Mouse (Mus musculus) layer of hippocampus, postnatal 10 days (tissue): ENCODE data around the gene Ercc4. TPM values are rescaled to one million over a fixed set of nuclear protein-coding genes. Genes with fewer than 3 reads are reported as not detected.

ENCODE experiments used
- DNase-seq, 2 experiments: peaks; one replicate each; pipeline ENCODE4 v3.0.0; 2021; ENCODE audit warnings: low spot score in 2 of 2
- total RNA-seq, 2 experiments: library from RNA; stranded (reverse); gene quantifications; 2 replicates each; pipeline ENCODE4 v1.2.3; 2021

Ercc4 gene
- total RNA-seq, 2 experiments from 2014 or later: 24.6 to 26.5 TPM

DNA sequence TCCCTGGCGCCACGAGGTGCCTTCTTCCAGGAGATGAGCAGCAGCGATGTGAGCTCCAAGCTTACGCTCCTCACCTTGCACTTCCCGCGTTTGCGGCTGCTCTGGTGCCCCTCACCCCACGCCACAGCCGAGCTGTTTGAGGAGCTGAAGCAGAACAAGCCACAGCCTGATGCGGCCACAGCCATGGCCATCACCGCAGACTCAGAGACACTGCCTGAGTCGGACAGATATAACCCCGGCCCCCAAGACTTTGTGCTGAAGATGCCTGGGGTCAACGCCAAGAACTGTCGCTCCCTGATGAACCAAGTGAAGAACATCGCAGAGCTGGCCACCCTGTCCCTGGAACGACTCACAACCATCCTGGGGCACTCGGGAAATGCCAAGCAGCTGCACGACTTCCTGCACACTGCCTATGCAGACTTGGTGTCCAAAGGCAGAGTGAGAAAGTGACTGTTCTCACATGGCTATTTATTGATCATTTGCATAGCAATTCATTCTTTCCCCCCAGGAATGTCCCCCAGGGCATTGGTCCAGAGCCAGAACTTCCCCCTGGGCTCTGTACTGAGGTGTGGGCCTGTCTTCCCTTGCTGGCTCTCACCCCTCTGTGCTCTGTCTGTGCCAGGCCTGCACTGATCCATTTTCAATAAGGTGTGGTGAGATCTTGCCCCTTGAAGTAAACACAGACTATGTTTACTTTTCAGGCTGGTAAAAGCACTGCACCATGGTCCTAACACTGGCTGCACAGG, 38.5 kb downstream of the Ercc4 start:
- no peak for DNase-seq

DNA sequence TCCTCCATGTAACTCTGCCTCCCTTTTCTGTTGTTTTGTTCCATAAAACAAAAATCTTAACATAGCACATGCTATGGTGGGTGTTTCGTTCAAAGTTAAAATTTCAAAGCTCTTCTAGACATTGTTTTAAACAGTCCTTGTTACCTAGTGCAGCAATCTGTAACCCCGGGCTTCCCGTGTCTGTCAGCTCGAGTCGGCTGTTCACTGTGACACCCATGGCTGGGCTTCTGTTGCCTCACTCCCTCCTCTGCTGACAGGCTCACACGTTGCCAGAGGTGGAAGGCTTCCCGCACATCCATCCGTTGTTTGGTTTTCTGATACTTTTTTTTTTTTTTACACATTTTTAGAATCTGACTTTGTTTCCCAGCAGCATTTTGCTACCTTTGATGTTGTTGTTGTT, 40.5 kb downstream of the Ercc4 start:
- DNase-seq: no peak

DNA sequence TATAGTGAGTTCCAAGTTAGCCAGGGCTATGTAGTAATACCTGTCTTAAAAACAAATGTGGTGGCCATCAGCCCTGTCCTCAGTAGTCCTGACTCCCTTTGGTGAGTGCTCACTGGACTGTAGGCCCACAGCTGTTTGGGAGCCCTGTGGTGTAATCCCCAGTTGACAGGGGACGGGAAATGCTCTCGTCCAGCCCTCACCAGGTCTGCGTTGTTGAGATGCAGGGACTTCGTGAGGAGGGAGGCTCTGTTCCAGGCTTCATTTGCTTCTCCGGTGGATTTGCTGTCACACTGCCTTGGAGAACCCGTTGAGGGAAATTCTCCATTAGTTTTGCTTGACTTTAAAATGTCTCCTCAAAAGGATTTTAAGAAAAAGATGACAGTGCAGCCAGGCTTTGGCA, 41.3 kb downstream of the Ercc4 start:
- no peak for DNase-seq

DNA sequence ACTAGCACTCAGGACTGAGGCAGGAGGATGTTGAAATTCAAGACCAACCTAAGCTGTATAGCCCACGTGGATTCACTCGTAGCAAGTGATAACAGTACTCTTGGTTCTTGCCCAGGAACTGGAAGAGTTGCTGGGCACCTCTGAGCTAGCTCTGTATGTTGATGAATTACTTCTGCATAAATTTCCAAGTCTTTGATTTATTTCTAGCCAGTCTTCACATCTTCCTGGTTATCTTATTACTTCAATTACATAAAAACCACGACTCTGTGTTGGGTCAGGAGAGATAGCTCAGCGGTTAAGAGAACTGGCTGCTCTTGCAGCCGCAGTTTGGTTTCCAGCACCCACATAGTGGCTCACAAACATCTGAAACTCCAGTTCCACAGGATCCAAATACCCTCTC, 43.0 kb downstream of the Ercc4 start:
- no peak for DNase-seq

DNA sequence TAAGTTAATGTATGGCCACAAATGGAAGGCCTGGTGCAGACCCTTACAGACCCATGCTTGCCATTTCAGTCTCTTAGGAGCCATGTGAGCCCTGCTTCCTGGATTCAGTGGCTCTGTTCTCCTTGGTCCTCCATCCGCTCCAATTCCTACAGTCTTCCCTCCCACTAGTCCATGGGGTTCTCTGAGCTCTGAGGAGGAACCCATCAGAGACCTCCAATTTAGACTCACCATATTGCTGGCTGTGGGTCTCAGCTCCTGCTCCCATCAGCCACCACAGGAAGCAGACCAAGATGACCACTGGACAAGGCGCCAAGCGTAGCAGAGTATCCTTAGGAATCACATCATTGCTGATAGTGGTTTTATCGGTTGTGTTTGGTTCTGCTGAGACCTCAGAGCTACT, 43.7 kb downstream of the Ercc4 start:
- DNase-seq: no peak

DNA sequence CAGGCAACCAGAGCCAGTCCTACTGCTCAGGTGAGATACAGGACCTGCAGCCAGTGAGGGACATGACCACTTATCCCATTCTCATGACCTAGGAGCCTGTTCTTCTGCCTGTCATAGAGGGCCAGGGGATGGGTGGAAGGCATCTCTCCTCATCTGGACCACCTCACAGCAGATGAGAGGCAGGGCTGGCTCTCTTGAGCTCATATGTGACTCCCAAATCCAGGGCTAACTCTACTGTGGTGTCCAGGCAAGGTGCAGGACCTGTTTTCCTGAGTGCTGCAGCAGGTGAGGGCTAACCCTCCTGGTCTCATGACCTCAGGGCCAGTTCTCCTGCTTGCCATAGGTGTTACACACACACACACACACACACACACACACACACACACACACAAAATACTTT, 44.9 kb downstream of the Ercc4 start:
- peak in 1 of 2 experiments; percentile 5 for DNase-seq

DNA sequence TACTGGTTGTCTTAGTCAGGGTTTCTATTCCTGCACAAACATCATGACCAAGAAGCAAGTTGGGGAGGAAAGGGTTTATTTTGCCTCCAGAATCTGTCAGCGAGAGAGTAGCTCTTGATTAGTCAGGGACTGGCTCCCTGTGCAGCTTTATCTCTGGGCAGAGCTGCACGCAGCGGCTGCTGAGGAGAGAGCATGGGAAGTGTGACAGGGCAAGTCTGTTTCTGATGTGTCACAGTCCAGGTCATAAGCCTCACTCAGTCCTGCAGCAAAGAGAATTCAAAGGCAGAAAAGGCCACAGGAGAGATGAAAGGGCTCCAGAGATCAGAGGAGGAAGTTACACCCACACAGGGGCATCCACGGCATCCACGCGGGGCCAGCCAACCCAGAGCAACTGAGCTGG, 47.8 kb downstream of the Ercc4 start:
- peak in 1 of 2 experiments; percentile 15 for DNase-seq

DNA sequence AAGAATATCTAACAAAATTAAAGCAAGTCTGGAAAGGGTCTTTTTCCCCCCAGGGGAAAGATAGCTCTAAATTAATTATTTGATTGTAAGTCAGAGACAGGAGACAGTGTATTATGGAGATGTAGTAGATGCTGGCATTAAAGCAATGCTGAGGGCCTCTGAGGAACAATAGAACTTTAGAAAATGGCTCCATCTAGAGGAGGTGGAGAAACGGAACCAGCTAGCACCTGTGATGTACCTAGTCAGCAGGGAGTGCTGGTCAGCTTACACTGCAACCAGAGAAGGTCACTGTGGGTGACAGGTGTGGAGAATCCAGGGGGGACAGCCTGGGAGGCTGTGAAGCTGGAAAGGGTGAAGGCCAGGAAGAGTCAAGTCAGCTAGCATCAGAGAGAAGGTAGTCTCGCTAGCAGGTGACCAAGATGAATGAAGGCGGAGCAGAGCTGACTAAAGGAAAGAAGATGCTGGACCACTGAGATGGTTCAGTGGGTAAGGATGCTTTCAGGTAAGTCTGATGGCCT, 48.7 kb downstream of the Ercc4 start:
- peak in 1 of 2 experiments; percentile 11 for DNase-seq

DNA sequence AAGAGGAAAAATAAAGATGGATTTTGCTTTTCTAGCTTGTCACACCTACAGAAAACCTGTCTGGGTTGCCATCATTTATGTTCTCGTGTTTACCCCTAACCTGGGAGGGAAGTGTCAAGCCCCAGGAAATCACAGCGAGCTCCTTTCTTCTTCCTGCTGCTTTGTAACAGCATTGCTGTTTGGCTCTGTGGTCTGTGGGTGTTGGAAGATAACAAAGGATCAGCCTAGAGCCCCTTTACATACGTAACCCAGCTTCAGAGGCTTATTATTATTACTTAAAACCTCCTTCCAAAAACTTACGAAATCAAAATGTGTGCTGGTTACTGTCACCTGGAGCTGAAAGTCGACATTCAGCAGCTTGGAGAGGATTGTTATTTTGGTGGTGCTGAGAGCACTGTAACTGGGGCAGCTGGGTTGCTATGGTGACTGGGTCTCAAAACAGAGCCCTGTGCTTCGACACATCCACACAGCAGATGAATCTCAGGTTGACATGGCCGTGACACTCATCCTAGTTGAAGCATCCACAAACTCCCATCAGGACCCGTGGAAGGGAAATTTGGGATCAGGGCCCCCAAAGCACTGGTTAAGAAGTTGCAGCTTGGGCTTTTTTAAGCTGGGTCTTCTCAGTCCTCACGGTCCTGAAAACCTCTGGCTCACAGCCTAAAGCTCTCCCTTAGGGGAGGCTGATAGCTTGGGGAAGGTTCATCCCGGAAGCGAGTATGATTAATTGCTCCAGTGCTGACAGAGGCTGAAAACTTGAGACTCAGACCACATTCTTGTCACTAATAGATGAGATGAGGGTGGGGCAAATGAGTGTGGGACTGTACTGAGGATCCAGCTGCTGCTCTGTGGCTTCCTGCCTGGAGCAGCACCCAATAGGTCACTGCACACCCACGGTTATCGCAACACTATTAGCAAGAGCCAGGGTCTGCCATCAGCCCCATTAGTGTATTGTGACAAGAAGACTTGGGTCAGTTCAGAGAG, 49.7 kb downstream of the Ercc4 start:
- peak; percentile 57 for DNase-seq

DNA sequence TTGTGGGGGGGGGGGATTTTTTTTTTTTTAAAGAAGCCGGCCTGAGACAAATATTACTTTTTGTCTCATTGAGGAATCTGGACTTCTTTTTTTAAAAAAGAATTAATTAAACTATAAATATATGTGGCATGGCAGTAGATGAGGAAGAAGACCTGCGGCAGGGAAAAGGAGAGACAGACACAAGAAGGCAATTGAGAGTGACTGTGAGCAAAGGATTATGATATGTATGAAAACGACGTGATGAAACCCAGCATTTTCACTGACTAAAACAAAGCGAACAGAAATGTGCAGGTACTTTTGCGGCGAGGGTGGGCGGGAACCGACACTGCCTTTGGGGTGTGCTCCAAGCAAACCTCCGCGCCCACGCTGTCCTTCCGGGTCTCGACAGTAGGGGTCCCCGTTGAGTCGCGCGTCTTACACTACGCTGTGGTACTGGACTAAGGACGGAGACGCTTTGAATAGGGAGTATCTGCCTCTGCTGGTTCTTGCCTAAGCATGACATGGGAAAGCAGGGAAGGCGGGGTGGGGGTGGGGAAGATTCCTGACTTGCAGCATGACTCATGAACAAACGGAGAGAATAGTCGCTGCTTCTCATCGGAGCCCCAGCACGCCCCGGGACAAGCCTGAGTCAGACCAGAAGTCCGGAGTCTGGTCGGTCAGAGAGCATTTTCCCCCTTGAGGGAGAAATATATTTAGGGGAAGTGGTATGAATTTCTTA, 50.6 kb downstream of the Ercc4 start:
- DNase-seq: peak; percentile 96 to 97

DNA sequence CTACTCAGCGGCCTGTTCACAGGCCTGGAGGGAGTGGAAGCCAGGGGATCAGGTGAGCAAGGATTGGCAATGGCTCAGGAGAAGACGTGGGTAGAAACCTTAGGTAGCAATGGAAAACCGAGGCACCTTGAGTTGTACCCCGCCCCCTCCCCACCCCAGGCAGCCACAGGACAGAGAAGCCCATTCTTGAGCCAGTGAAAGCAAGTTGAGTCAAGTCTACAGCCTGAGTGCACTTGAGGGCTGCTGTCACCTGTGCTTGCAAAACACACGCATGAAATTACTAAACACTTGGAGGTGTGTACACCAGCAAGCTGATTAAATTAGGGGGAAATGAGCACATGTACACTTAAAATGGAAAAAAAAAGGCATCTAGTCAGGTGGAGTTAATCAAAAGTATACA, 52.0 kb downstream of the Ercc4 start:
- DNase-seq: no peak

DNA sequence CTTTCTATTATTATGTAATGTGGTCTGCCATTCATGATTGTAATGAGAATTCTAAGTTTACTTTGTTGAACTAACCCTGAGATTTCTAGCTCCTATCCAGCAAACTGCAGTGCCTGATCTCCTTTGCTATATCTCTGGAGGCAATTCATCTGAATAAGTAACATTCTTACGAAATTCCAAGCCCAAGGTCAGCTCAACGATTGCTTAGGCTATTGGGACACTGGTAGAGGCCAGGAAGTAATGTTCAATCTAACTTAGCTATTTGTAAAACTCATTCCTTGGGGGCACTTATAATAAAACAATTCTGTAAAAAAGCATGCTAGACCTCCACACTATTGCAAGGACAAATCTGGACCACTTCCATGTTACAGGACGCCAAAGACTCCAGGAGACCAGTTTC, 58.2 kb downstream of the Ercc4 start:
- DNase-seq: no peak

DNA sequence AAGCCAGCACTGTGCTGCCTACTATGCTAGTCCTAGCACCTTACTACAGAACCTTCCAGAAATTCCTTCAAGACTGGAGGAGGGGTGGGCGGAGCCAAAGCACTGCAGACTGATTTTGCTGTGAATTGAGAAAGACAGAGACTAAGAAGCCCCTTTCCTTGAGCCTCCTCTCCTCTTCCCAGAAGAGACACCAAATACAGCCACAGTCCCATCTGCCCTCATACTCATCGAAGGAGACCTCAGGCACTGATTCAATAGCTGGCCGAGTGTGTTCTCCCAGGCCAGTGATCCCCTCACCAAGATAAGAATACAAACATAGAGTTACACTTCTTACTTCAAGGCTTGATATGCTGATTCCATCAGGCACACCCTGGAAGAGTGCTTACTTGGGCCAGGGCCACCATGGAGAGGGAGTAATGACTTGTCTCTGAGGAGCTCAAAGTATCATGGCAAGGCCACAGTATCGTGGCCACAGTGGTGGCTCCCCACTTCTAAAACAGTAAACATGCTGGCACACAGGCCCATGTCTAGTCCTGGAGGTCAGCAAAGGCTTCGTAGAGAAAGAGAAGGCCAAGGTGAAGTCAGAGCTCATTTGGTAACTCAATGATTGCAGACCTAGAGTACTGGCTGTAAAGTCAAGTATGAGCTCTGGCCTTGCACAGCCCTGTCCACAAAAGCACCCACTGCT, 63.7 kb downstream of the Ercc4 start:
- DNase-seq: no peak

DNA sequence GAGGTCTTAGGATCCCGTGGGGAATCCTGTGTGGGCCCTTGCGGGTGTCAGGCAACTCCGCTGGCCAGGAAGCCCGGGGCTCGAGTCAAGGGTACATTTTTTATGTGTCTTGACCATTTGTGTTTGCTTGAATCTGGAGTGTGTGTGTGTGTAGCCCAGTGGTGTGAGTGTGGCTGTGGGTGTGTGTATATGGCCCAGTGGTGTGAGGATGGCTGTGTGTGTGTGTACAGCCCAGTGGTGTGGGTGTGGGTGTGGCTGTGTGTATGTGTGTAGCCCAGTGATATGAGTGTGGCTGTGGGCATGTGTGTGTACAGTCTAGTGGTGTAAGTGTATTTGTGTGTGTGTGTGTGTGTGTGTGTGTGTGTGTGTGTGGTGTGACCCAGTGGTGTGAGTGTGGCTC, 73.0 kb downstream of the Ercc4 start:
- no peak for DNase-seq

DNA sequence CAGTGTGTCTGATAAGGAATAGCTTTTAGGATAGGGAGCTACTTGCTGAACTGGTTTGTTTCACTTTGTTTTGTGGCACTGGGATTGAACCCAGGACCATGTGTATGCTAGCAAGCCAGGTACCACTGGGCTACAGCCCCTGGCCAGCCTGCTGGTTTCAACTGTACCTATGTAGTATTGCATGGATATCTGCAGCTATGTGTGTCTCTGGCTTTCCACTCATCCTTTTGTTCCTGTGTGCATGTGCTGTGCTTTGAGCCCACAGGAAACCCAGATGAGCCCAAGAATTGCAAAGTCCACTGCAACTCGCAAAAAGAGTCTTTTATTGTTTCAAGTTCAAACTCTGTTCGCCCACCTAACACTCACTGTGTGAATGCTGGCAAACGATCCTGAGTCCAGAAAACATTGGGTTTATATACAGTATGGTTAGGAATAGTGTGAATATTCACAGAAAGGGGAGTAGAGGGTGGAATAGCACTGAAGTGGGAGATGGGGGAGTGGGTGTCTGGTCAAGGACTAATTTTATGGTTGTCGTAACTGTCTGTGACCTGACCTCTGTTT, 73.8 kb downstream of the Ercc4 start:
- DNase-seq: no peak

DNA sequence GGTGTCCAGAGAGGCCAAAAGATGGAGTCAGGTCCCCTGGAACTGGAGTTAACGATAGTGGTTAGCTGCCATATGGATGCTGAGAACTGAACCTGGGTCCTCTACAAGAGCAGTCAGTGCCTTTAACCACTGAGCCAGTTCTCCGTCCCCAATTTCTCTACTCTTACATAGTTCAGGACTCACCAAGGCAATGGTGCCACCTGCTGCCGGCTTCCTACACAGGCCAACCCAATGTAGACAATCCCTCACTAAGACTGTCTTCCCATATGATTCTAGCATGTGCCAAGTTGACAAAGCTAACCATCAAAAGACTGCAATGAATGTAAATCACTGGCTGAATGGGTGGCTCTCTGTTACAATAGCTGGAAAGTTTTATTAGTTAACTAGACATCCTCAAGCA, 74.9 kb downstream of the Ercc4 start:
- DNase-seq: no peak

DNA sequence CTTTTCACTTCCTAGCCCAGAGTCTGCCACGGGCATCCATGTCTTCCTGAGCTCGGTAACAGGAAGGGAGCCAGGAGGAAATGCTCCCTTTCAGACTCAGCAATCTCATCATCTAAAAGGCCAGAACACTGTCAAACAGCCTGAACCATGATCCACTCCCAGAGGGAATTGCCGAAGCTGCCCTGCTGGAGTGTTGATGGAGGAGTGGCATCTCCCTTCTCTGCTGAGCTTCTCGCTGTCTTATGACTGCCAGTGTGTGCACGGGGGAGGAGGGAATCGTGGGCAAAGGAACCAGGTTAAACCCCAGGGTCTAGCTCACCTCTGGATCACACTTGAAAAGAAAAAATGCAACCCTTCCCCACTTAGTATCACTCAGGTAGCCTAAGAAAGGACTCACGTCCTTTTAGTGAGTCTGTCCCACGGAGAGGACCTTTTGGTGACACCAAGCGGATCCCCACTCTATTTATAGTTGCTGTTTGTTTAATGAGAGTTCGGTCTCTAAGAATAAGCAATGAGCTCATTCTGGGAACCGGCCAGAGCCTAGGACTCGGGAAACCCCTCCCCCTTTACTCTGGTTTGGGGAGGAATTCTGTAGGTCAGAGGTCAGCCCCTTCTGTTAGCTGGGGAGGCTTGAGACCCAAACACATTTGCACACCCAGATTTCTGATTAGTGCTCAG, 80.1 kb downstream of the Ercc4 start:
- no peak for DNase-seq

DNA sequence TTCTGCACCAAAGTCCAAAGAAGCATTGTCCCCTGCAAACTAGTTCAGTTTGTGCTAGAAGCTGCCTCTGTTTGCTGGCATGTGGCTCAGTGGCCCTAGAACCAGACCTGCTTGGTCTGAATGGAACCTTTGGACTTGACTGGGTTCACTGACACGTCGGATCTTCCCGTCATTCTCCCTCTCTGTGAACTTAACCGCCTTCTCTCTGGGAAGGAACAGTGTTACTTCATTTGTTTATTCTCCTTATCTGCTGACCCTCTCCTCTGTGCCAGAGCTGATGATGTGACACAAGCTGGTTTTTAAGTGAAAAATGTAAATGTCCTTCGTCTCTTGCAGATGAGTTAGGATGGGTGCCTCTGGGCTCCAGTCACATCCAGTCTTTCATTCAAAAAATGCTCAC, 81.0 kb downstream of the Ercc4 start:
- no peak for DNase-seq

DNA sequence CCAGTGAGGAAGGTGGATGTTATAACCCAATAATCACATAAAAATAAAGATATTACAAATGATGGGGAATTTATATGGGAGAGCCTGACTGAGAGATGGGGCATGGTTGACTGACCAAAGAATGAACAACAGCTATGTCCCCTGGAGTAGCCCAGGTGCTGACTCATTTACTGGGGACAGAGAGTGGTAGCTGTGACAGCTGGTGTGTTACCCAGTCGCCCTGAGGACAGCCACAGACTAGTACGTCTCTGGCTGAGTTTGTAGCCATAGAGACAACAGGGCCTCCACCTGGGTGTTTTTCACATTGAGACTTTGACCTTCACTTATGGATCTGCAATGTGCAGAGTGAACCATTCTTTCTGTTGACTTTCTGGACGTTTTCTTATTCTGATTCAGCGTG, 81.7 kb downstream of the Ercc4 start:
- DNase-seq: no peak

DNA sequence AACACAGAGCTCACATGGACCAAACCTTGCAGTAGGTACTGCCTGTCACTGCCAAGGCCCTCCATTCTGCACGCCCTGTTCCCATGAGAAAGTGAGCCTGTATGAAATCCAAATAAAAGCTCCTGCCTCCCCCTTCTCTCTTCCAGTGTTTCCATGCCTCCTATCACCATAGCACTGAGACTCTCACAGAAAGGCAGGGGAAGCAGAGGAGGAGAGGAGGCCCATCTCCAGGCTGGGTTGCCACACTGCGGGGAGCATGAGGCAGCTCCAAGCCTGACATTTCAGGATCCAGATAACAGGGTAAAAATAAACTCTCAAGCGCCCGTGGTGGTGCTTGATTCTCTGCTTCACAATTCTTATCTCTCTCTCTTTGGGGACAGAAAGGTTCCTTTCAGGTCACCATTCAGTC, 84.2 kb downstream of the Ercc4 start:
- peak; percentile 34 to 40 for DNase-seq
